Mouse (Mus musculus): ENCODE data around the gene Dok3.

Dok3 gene

DNA sequence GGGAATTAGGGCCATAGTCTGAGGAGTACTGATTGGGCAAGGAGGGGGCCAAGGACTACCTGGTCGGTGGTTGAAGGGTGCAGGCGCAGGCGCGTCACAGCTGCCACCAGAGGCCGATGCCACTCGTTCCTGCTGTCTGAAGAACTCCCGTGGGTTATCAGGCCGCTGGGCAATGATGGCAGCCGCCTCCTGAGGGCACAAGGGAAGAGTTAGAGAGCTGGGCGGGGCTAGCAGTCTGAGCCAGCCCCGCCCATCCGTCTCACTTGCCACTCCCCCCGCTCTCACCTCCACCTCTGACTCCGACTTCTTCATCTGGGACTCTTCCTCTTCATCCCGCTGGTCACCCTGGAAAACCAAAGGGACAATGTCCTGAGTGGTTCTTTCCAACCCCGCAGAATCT lies 51.6 kb downstream of the Dok3 start:
- no peak for DNase-seq (ENCODE audit: low spot score)

DNA sequence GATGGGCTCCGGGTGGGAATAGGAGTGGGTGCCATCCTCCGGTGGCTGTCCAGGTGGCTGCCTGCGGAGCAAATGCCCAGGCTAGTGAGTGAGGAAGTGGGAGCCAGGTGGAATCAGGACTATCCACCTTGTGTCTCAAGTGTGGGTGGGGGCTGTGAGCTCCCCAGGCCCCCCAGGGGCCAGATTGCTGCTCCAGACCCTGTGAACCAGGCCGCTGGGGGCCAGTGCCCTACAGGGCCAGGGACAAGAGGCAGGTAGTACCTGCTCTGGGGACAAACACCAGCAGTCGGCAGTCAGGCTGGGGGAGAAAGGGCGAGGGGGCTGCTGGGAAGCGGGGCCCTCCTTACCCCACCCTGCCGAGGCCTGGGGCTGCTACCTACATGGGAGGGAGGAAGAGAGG lies 52.8 kb downstream of the Dok3 start:
- no peak for DNase-seq (ENCODE audit: low spot score)

DNA sequence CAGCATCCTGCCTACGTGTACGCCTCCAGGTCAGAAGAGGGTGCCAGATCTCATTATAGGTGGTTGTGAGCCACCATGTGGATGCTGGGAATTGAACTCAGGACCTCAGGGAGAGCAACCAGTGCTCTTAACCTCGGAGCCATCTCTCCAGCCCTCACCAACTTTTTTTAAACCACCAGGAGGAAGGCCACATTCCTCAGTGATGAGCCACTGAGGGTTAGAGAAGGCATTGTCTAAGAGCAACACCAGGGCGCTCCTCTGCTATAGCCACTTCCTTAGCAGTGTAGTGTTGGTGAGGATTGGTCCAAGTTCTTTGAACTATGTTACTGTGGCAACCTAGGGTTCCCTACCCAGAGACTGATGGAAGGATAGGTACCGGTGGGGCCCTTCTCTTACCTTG lies 53.3 kb downstream of the Dok3 start:
- DNase-seq (ENCODE audit: low spot score) = no peak

DNA sequence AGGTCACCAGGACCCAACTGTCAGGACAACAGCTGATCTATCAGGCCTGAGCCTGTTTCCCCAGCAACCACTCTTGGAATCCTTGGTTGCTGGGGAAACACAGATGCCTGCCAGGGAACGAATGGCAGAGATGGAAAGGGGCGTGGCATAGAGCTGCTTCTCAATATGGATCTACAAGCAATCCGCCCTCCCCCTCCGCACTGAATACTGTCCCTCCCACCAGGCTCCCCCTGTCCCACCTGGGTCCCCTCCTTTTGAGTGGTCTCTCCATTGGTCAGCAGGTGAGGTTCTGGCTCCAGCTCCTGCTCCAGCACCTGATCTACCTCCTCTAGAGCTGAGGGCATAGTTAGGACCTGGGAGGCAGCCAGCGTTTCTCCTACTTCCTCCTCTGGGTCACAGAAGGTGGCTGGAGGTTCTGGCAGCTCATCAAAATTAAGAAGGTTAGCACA lies 54.5 kb downstream of the Dok3 start:
- no peak for DNase-seq (ENCODE audit: low spot score)

DNA sequence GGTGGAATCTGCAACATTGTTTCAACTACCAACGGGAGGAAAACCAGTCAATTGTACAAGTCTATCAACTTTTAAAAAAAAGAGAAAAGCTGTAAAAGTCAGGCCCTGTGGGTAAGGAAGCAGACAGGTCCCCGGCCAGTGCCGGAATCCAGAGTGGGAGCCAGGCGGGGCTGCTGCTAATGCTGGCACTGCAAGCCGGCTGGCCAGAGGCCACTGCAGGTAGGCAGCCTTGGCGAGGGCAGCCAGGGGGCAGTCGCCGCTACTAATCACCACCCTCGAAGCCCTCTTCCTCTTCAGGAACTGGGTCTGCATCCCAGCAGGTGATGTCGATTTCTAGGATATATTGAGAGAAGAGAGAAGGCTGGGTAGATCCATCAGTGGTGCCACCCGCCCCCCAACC lies 55.1 kb downstream of the Dok3 start:
- DNase-seq (ENCODE audit: low spot score) = no peak
